Mouse (Mus musculus) ZHBTc4 (cell line): ENCODE results near the gene Hoxb7.

ENCODE experiments used
- DNase-seq: peaks from one replicate; pipeline ENCODE4 v3.0.0-alpha.2; 2011; ENCODE audit warnings: low read depth, low spot score

The Hoxb7 gene

DNA sequence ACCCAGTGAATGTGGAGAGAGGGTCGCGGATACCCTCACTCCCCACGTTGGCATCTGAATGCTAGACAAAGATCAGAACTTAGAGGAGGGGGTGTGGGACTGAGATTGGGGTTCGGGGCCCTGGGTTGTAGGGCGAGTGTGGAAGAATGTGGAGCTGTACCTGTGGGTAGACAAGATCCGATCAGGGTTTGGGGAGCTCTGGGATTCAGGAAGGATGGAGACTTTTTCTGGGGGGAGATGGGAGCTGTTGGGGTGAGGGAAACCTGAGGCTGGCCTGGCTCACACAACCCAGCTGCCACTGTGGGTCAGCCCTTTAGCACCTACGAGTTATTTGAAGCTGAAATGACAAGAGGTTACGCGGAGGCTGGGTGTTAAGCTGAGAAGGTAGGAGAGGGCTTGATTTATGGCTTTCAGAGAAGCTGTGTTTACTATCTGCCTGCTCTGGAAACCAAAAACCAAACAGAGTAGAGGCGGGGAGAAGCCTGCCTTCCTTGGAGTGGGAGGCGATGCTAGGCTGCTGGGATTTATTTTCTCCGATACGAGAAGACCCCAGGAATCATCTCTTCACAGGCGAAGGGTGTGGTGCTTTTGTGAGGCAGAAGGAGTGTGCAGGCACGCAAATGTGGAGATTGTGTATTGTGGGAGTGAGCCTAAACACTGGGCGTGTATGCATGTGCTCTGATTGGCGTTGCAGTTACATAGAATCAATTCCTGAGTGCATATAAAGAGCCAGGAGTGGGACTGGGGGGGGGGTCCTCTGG, 47.0 kb downstream of the Hoxb7 start:
- DNase-seq: no peak

DNA sequence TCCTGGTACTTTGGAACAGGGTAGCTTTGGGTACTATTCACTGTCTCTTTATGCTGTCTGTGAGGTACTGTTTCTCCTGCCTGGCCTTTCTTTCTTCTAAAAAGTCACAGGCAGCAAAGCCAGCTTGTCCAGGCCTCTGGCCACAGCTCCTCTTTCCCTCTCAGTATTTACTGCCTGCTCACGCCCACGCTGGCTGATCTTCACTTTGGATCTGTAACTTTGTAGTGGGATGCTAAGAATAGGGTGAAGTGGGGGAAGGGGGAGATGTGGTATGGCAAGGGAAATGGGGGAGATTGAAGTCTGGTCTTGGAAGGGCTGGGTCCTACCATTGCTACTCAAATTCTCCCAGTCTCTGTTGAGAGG, 47.6 kb downstream of the Hoxb7 start:
- no peak for DNase-seq

DNA sequence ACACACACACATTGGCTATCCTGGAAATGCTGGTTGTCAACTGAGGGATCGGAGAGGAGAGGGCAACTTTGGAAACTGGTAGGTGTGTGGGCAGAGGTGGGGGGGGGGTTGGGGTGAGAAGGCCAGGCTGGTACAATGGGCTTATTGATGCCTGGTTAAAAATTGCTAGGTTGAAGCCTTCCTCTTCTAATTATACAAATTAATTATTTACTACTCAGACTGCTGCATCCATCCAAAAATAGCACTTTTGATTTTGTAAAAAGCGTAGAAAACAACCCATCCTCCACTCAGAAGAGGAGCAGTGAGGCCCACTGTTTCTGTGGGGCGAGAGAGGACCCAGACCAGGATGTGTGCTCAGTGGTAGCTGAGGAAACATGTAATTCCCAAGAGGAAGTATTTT, 48.6 kb downstream of the Hoxb7 start:
- DNase-seq: no peak

DNA sequence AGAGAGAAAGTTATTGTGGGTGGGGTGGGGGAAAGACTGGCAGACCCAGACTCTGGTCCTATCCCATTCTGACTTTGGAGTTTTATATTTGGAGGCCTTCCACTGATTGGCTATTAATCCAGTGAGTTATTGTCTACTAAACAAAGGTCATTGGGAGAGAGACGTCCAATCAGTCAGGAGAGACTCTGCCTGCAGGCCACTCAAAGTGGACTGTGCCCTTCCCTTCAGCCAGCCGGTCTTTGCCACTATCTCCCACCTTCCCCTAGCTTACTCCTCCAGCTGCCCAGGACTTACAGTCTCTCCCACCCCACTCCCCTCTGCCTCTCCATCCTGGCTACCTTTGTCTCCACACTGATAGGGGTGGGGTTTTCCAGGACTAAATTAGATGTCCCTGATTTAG, 50.2 kb downstream of the Hoxb7 start:
- no peak for DNase-seq

DNA sequence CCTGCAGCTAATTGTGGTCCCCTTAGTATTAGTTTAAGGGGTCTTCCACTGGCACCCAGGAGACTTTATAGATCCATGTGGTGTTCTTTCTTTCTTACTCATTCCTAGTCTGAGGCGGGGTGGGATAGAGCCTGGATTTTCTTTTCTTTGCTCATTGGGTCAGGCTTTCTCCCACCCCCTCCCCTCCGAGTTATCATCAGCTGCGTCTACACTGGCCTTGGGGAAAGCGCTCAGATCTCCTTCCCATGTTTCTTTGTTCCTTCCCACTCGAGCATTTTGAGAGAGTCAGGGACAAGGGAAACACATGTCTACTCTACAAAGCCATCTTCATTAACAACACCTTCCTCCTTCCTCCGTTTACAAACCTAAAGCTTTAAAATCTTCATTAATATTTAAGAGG, 50.6 kb downstream of the Hoxb7 start:
- DNase-seq: no peak

DNA sequence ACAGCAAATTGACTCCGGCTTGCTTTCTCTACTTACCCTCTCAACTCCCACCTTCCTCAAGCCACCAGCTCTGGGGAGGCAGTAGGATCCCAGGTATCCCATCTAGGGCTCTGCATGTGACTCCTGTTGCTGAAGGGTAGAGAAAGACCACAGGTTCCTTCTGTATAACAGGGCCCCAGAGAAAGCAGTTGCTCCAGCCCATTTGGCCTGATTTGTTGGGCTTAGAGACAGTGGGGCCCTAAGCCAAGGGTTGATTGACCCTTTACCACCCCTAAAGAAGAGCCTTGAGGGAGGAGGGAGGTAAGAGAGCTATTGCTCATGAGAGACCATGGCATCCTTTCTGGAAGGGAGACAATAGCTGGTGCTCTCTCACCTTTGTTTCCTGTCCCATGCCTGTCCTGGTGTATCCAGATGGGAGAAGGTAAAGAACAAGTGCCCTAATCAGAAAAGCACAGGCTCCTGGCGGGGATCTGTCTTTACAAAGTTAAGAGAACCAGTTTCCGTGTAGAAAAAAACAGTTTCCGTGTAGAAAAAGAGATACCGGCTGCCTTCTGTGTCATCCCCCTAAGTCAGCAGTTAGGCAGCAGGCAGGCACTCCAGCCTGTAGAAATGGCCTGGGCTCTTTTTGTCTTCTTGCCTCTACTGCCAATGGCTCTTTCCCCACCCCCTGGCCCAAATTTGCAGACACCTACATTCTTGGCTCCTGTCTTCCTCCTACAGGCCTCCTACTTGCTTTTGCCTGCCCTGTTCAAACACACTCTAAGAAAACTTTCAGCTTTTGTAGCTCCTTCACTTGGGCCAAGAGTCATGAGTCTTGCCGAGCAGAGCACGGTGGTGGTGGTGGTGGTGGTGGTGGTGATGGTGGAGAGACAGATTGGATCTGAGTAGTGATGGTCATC, 52.8 kb downstream of the Hoxb7 start:
- DNase-seq: no peak
